Mouse (Mus musculus) testis, adult 2 months (tissue): ENCODE results near the gene Hist1h2ad.
"Not testable (repeated sequence)": the region's sequence is repeated elsewhere in the genome, so short reads cannot be mapped to it uniquely, and the experiment has no call there.

Source experiments
- CTCF ChIP-seq: fragments of 200-500 bp; IDR thresholded peaks from 2 replicates; pipeline ENCODE4 v1.5.1; 2012; ENCODE audit warnings: low read depth, mild to moderate bottlenecking, inconsistent platforms, low read length, moderate library complexity; ENCODE audit not compliant: control insufficient read depth, insufficient read depth, insufficient replicate concordance
- POLR2A ChIP-seq: fragments of 200-500 bp; IDR thresholded peaks from 2 replicates; pipeline ENCODE4 v1.6.1; 2012; ENCODE audit warnings: low read depth, mild to moderate bottlenecking, inconsistent platforms, low read length, moderate library complexity; ENCODE audit not compliant: control insufficient read depth

GRCm38 (mm10) chr13:23535137-23536075, 38.8 kb upstream of the Hist1h2ad start, which contains the start of gene Hist1h3g:
- TF ChIP-seq CTCF = not testable (repeated sequence)
- peak; percentile 43; the same call in 1 of the 2 replicates for TF ChIP-seq POLR2A
